Comparison of ENCODE assay signal across 7 mouse cellular contexts in the genomic region with DNA sequence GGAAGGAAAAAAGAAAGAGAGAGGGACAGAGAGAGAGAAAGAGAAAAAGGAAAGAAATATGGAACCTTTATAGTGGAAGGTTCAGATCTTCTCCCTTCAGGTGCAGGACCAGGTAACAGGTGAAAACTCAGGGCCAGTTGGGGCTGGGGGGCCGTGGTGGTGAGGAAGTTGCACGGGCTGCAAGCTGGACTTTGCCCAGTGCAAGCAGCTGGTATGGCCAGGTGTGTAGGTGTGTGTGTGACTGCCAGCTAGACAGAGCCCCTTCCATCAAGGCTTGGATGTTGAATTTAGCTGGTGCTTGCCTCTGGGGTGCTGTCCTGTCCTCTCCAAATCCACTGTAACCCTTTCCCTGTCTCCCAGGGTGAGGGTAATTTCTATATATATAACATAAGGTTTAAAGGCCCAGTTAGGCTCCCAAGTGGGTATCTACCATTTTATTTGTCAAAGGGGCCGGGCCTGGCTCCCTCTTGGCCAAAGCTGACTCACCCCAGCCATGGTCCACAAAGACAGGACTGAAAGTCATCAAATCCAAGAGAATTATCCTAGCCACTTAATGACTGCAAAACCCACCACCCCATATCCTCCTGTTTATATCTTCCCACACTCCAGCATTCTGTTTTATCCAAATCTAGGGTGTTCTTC. TPM values are rescaled to one million over a fixed set of nuclear protein-coding genes. Genes with fewer than 3 reads are reported as not detected.
DNase-seq lines count a peak whose midpoint lies in the region; ATAC-seq and TF ChIP-seq lines count a peak whose summit lies in the region.

No protein-coding gene starts in this region.

- H3K4me3 ChIP-seq in lung, postnatal 0 days (ENCODE audit: low read depth, low read length): peak overlapping the region; percentile 79; the same call in 1 of the 2 replicates
- H3K4me3 ChIP-seq in forebrain, embryonic 14.5 days (ENCODE audit: low read depth, low read length): peak overlapping the region; percentile 60
- peak overlapping the region; percentile 65 for H3K4me3 ChIP-seq in limb, embryonic 13.5 days
- peak overlapping the region; percentile 82 for H3K4me3 ChIP-seq in stomach, embryonic 15.5 days (replicated peaks)

- peak overlapping the region; percentile 85 for H3K27ac ChIP-seq in lung, postnatal 0 days (ENCODE audit: low read length)
- peak overlapping the region; percentile 86; the same call in 1 of the 2 replicates for H3K27ac ChIP-seq in forebrain, embryonic 14.5 days (ENCODE audit: low read depth, low read length)
- no peak overlapping the region for H3K27ac ChIP-seq in limb, embryonic 13.5 days
- peak overlapping the region; percentile 85 for H3K27ac ChIP-seq in stomach, embryonic 15.5 days

- no peak overlapping the region for H3K9ac ChIP-seq in lung, postnatal 0 days (replicated peaks; ENCODE audit: low read depth)
- H3K9ac ChIP-seq in forebrain, embryonic 14.5 days (ENCODE audit: low read length): peak overlapping the region; percentile 76; the same call in 1 of the 2 replicates
- H3K9ac ChIP-seq in limb, embryonic 13.5 days: peak overlapping the region; percentile 68; the same call in 1 of the 2 replicates
- peak overlapping the region; percentile 62; the same call in 1 of the 2 replicates for H3K9ac ChIP-seq in stomach, embryonic 15.5 days

- no peak for ATAC-seq in lung, postnatal 0 days
- ATAC-seq in forebrain, embryonic 14.5 days: no peak
- no peak for ATAC-seq in limb, embryonic 13.5 days (ENCODE audit: low FRiP score, low read depth)
- ATAC-seq in stomach, embryonic 15.5 days (ENCODE audit: insufficient read depth, low FRiP score, low read depth): no peak; the same call in 1 of the 2 replicates

- no peak for DNase-seq in lung, postnatal 0 days (ENCODE audit: low spot score)
- no peak for DNase-seq in lung, postnatal 36 days
- DNase-seq in forebrain, embryonic 14.5 days (ENCODE audit: low spot score): no peak
- DNase-seq in gastrocnemius, postnatal 14 days: no peak
- DNase-seq in cerebellum, adult 11 months: no peak

- no peaks in the 10 kb centered on the region for H3K27me3 ChIP-seq in lung, postnatal 0 days (replicated peaks; ENCODE audit: insufficient read depth, low read length)
- H3K27me3 ChIP-seq in forebrain, embryonic 14.5 days (replicated peaks; ENCODE audit: control insufficient read depth, insufficient read depth, low read length): no peaks in the 10 kb centered on the region
- H3K27me3 ChIP-seq in limb, embryonic 13.5 days: peaks cover 27% of the 10 kb centered on the region
- H3K27me3 ChIP-seq in stomach, embryonic 15.5 days (replicated peaks): no peaks in the 10 kb centered on the region

- H3K4me1 ChIP-seq in lung, postnatal 0 days (ENCODE audit: insufficient read depth, low read depth, low read length): peaks cover 3% of the 10 kb centered on the region; the same call in 1 of the 2 replicates
- no peaks in the 10 kb centered on the region for H3K4me1 ChIP-seq in forebrain, embryonic 14.5 days (ENCODE audit: control insufficient read depth, insufficient read depth, low read length)
- peaks cover 5% of the 10 kb centered on the region for H3K4me1 ChIP-seq in limb, embryonic 13.5 days
- 0 out of 2 replicates have a peak, but pooled peaks cover 6% of the 10 kb centered on the region for H3K4me1 ChIP-seq in stomach, embryonic 15.5 days

- peak overlapping the region; percentile 99 for H3K4me2 ChIP-seq in lung, postnatal 0 days (replicated peaks; ENCODE audit: low read depth, low read length)
- peak overlapping the region; percentile 81 for H3K4me2 ChIP-seq in forebrain, embryonic 14.5 days (ENCODE audit: low read length)
- H3K4me2 ChIP-seq in limb, embryonic 13.5 days (replicated peaks): peak overlapping the region; percentile 97
- peak overlapping the region; percentile 96 for H3K4me2 ChIP-seq in stomach, embryonic 15.5 days

- TF ChIP-seq CTCF in lung, postnatal 0 days (IDR thresholded peaks at IDR 0.05): no peak

- intact Hi-C loops in gastrocnemius, postnatal 14 days (cut with DNase I; ENCODE audit: low total_unique reads): no loop called here

- TF ChIP-seq EP300 in lung, postnatal 0 days (IDR thresholded peaks at IDR 0.05): no peak

- H3K9me3 ChIP-seq in lung, postnatal 0 days (ENCODE audit: low read length): no peaks in the 10 kb centered on the region
- no peaks in the 10 kb centered on the region for H3K9me3 ChIP-seq in forebrain, embryonic 14.5 days (replicated peaks; ENCODE audit: control insufficient read depth, low read length)
- H3K9me3 ChIP-seq in limb, embryonic 13.5 days: no peaks in the 10 kb centered on the region
- no peaks in the 10 kb centered on the region for H3K9me3 ChIP-seq in stomach, embryonic 15.5 days

- 51% methylated on average over 3 of the region's 3 CpGs for WGBS in lung, postnatal 0 days
- WGBS in forebrain, embryonic 14.5 days: 72% methylated on average over 3 of the region's 3 CpGs
- 63% methylated on average over 3 of the region's 3 CpGs for WGBS in limb, embryonic 13.5 days
- 42% methylated on average over 3 of the region's 3 CpGs for WGBS in stomach, embryonic 15.5 days

- no peaks in the 10 kb centered on the region for H3K36me3 ChIP-seq in lung, postnatal 0 days (ENCODE audit: insufficient read depth, low read length)
- 0 out of 2 replicates have a peak, but pooled peaks cover 8% of the 10 kb centered on the region for H3K36me3 ChIP-seq in forebrain, embryonic 14.5 days (ENCODE audit: control insufficient read depth, insufficient read depth, low read length)
- H3K36me3 ChIP-seq in limb, embryonic 13.5 days: peaks cover 2% of the 10 kb centered on the region; the same call in 1 of the 2 replicates
- H3K36me3 ChIP-seq in stomach, embryonic 15.5 days: no peaks in the 10 kb centered on the region

RNA-seq across cellular contexts. Expression of gene Rab3d, which starts 1.0 kb away (rescaled TPM):
- 28.4 and 31.0 TPM in 2 replicates for polyA plus RNA-seq in lung, postnatal 0 days (2015; fragmentation: Nextera tagmentation; extraction: Ambion mirVana)
- polyA plus RNA-seq in forebrain, embryonic 14.5 days (2014; fragmentation: Nextera tagmentation; extraction: Ambion mirVana): 23.0 and 24.6 TPM in 2 replicates
- polyA plus RNA-seq in limb, embryonic 13.5 days (2015; fragmentation: Nextera tagmentation; extraction: Ambion mirVana): 14.0 and 15.5 TPM in 2 replicates
- 72.0 and 75.8 TPM in 2 replicates for polyA plus RNA-seq in stomach, embryonic 15.5 days (2015; fragmentation: Nextera tagmentation; extraction: Ambion mirVana)
- total RNA-seq in gastrocnemius, postnatal 14 days (2021): 1 to 10 TPM; 4.1 to 6.6 TPM

RNA-seq across cellular contexts. Expression of gene Ccdc159, which starts 10.3 kb away (rescaled TPM):
- polyA plus RNA-seq in lung, postnatal 0 days (2015; fragmentation: Nextera tagmentation; extraction: Ambion mirVana): 1.2 and 1.4 TPM in 2 replicates
- 3.5 and 5.3 TPM in 2 replicates for polyA plus RNA-seq in forebrain, embryonic 14.5 days (2014; fragmentation: Nextera tagmentation; extraction: Ambion mirVana)
- 5.1 and 6.2 TPM in 2 replicates for polyA plus RNA-seq in limb, embryonic 13.5 days (2015; fragmentation: Nextera tagmentation; extraction: Ambion mirVana)
- polyA plus RNA-seq in stomach, embryonic 15.5 days (2015; fragmentation: Nextera tagmentation; extraction: Ambion mirVana): 4.4 and 5.2 TPM in 2 replicates
- total RNA-seq in gastrocnemius, postnatal 14 days (2021): under 1 TPM; 0.33 TPM

RNA-seq across cellular contexts. Expression of gene Tmem205, which starts 10.4 kb away (rescaled TPM):
- 106 and 107 TPM in 2 replicates for polyA plus RNA-seq in lung, postnatal 0 days (2015; fragmentation: Nextera tagmentation; extraction: Ambion mirVana)
- 49.3 and 66.0 TPM in 2 replicates for polyA plus RNA-seq in forebrain, embryonic 14.5 days (2014; fragmentation: Nextera tagmentation; extraction: Ambion mirVana)
- 41.3 and 46.5 TPM in 2 replicates for polyA plus RNA-seq in limb, embryonic 13.5 days (2015; fragmentation: Nextera tagmentation; extraction: Ambion mirVana)
- 70.7 and 74.5 TPM in 2 replicates for polyA plus RNA-seq in stomach, embryonic 15.5 days (2015; fragmentation: Nextera tagmentation; extraction: Ambion mirVana)
- total RNA-seq in gastrocnemius, postnatal 14 days (2021): 10 to 100 TPM; 13.7 to 14.2 TPM

RNA-seq across cellular contexts. Expression of gene Plppr2, which starts 19.9 kb away (rescaled TPM):
- polyA plus RNA-seq in lung, postnatal 0 days (2015; fragmentation: Nextera tagmentation; extraction: Ambion mirVana): 2.2 and 3.3 TPM in 2 replicates
- polyA plus RNA-seq in forebrain, embryonic 14.5 days (2014; fragmentation: Nextera tagmentation; extraction: Ambion mirVana): 47.3 and 66.7 TPM in 2 replicates
- polyA plus RNA-seq in limb, embryonic 13.5 days (2015; fragmentation: Nextera tagmentation; extraction: Ambion mirVana): 8.5 and 9.1 TPM in 2 replicates
- polyA plus RNA-seq in stomach, embryonic 15.5 days (2015; fragmentation: Nextera tagmentation; extraction: Ambion mirVana): 7.9 and 8.1 TPM in 2 replicates
- 1 to 10 TPM; 1.4 TPM for total RNA-seq in gastrocnemius, postnatal 14 days (2021)

RNA-seq across cellular contexts. Expression of gene Swsap1, which starts 38.6 kb away (rescaled TPM):
- polyA plus RNA-seq in lung, postnatal 0 days (2015; fragmentation: Nextera tagmentation; extraction: Ambion mirVana): 5.7 and 5.8 TPM in 2 replicates
- 19.8 and 23.6 TPM in 2 replicates for polyA plus RNA-seq in forebrain, embryonic 14.5 days (2014; fragmentation: Nextera tagmentation; extraction: Ambion mirVana)
- 4.9 and 6.2 TPM in 2 replicates for polyA plus RNA-seq in limb, embryonic 13.5 days (2015; fragmentation: Nextera tagmentation; extraction: Ambion mirVana)
- 6.2 and 6.6 TPM in 2 replicates for polyA plus RNA-seq in stomach, embryonic 15.5 days (2015; fragmentation: Nextera tagmentation; extraction: Ambion mirVana)
- 1 to 10 TPM; 2.7 to 3.6 TPM for total RNA-seq in gastrocnemius, postnatal 14 days (2021)
